Comparison of ENCODE assay signal across 8 mouse cellular contexts in the genomic region with DNA sequence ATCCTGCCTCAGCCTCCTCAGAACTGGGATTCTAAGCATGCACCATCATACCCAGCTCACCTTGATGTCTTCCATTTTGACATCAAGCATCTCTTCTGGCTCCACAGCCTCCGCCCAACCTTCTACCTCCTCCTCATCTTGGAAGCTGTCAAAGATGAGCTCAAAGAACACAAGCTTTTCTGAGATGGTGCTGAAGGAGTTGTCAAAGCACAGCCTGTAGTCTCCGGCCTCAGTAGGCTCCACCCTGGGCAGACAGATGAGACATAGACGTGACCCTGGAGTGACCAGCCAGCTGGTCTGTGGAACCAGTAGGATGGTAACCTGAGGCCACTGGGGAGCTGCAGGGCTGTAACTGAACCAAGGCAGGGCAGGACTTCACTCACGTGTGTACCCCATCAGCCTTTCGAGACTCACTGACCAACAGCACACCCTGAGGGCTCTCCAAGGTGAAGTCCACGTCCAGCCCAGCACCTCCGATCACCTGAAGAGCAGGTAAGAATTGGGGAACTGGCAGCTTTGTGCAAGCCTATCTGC. TPM values are rescaled to one million over a fixed set of nuclear protein-coding genes. Genes with fewer than 3 reads are reported as not detected.
DNase-seq lines count a peak whose midpoint lies in the region; ATAC-seq and TF ChIP-seq lines count a peak whose summit lies in the region.

No protein-coding gene starts in this region.

- H3K36me3 ChIP-seq in C2C12 (ENCODE audit: control insufficient read depth, insufficient read depth) = peaks cover 13% of the 10 kb centered on the region
- H3K36me3 ChIP-seq in forebrain, embryonic 13.5 days (ENCODE audit: poor library complexity, severe bottlenecking) = peaks cover 51% of the 10 kb centered on the region
- peaks cover 53% of the 10 kb centered on the region for H3K36me3 ChIP-seq in liver, embryonic 12.5 days

- peaks cover 8% of the 10 kb centered on the region for H3K79me3 ChIP-seq in C2C12 (ENCODE audit: low read depth)

- peaks cover 16% of the 10 kb centered on the region for H3K4me1 ChIP-seq in forebrain, embryonic 13.5 days
- peaks cover 28% of the 10 kb centered on the region for H3K4me1 ChIP-seq in liver, embryonic 12.5 days

- no peak overlapping the region; the same call in 1 of the 2 replicates for H3K9ac ChIP-seq in forebrain, embryonic 13.5 days
- H3K9ac ChIP-seq in liver, embryonic 12.5 days = peak overlapping the region; percentile 73

- peak overlapping the region; percentile 68 for H3K4me2 ChIP-seq in forebrain, embryonic 13.5 days
- H3K4me2 ChIP-seq in liver, embryonic 12.5 days = peak overlapping the region; percentile 81

- ATAC-seq in cerebellum, adult (ENCODE audit: insufficient number of reproducible peaks, low FRiP score, low TSS enrichment) = no peak
- ATAC-seq in forebrain, embryonic 13.5 days = no peak
- no peak for ATAC-seq in liver, embryonic 12.5 days

- no peaks in the 10 kb centered on the region for H3K9me3 ChIP-seq in forebrain, embryonic 13.5 days (replicated peaks)
- H3K9me3 ChIP-seq in liver, embryonic 12.5 days (replicated peaks) = 0 out of 2 replicates have a peak, but pooled peaks cover 5% of the 10 kb centered on the region

- TF ChIP-seq CTCF in C2C12 (IDR thresholded peaks at IDR 0.05; ENCODE audit: control insufficient read depth, insufficient read depth, insufficient read length) = no peak

- no peaks in the 10 kb centered on the region for H3K27me3 ChIP-seq in C2C12 (ENCODE audit: control insufficient read depth, insufficient read depth, insufficient read length)
- no peaks in the 10 kb centered on the region for H3K27me3 ChIP-seq in forebrain, embryonic 13.5 days
- H3K27me3 ChIP-seq in liver, embryonic 12.5 days (replicated peaks) = no peaks in the 10 kb centered on the region

- DNase-seq in cerebellum, adult 9-11 months = peak; percentile 49
- no peak for DNase-seq in frontal cortex, postnatal 14 days (ENCODE audit: low spot score in 2 of 2)
- DNase-seq in yolk sac, embryonic 10.5 days (ENCODE audit: low spot score) = no peak
- DNase-seq in urinary bladder, postnatal 36 days (ENCODE audit: low spot score in 2 of 2) = no peak

- H3K4me3 ChIP-seq in C2C12 (ENCODE audit: insufficient read depth, poor library complexity, severe bottlenecking) = peak overlapping the region; percentile 53
- peak overlapping the region; percentile 70 for H3K4me3 ChIP-seq in forebrain, embryonic 13.5 days
- peak overlapping the region; percentile 70 for H3K4me3 ChIP-seq in liver, embryonic 12.5 days

- H3K27ac ChIP-seq in forebrain, embryonic 13.5 days = no peak overlapping the region
- peak overlapping the region; percentile 80; the same call in 1 of the 2 replicates for H3K27ac ChIP-seq in liver, embryonic 12.5 days

- peak overlapping the region; percentile 8 for H3ac ChIP-seq in C2C12 (ENCODE audit: control insufficient read depth, insufficient read length, low read depth)

- peaks cover 17% of the 10 kb centered on the region for H3K79me2 ChIP-seq in C2C12 (ENCODE audit: control insufficient read depth, insufficient read depth)

- 84% methylated on average over 7 of the region's 7 CpGs for WGBS in forebrain, embryonic 13.5 days
- WGBS in liver, embryonic 12.5 days (ENCODE audit: insufficient replicate concordance) = 73% methylated on average over 7 of the region's 7 CpGs

TF ChIP-seq in C2C12, 6 proteins besides CTCF, POLR2A, EP300 and RAD21:
- TF ChIP-seq CEBPB (IDR thresholded peaks at IDR 0.05; ENCODE audit: low read depth) (no peak), MAX (IDR thresholded peaks at IDR 0.05) (no peak), MYOG (IDR thresholded peaks at IDR 0.05; ENCODE audit: control insufficient read depth, extremely low read depth, insufficient read length) (no peak), USF1 (IDR thresholded peaks at IDR 0.05; ENCODE audit: low read depth) (no peak), FOSL1 (IDR thresholded peaks at IDR 0.05; ENCODE audit: insufficient read depth, low read length, poor library complexity, severe bottlenecking) (no peak), MYOD1 (IDR thresholded peaks at IDR 0.05; ENCODE audit: control insufficient read depth, insufficient read length, low read depth) (no peak)

RNA-seq across cellular contexts. Expression of a gene that starts 1.1 kb away (rescaled TPM):
- polyA plus RNA-seq in C2C12 (2012; fragmentation: generic; extraction: Trizol) = 100 TPM
- polyA plus RNA-seq in forebrain, embryonic 13.5 days (2015; fragmentation: Nextera tagmentation; extraction: Ambion mirVana) = 59.2 and 69.3 TPM in 2 replicates
- 42.8 and 44.0 TPM in 2 replicates for polyA plus RNA-seq in liver, embryonic 12.5 days (2016; fragmentation: Nextera tagmentation; extraction: Ambion mirVana)

RNA-seq across cellular contexts. Expression of a gene that starts 17.0 kb away (rescaled TPM):
- 0.19 TPM for polyA plus RNA-seq in C2C12 (2012; fragmentation: generic; extraction: Trizol)
- polyA plus RNA-seq in forebrain, embryonic 13.5 days (2015; fragmentation: Nextera tagmentation; extraction: Ambion mirVana) = 5.3 and 5.4 TPM in 2 replicates
- 2.6 and 3.1 TPM in 2 replicates for polyA plus RNA-seq in liver, embryonic 12.5 days (2016; fragmentation: Nextera tagmentation; extraction: Ambion mirVana)

RNA-seq across cellular contexts. Expression of a gene that starts 37.8 kb away (rescaled TPM):
- 69.9 TPM for polyA plus RNA-seq in C2C12 (2012; fragmentation: generic; extraction: Trizol)
- polyA plus RNA-seq in forebrain, embryonic 13.5 days (2015; fragmentation: Nextera tagmentation; extraction: Ambion mirVana) = 28.5 and 29.9 TPM in 2 replicates
- polyA plus RNA-seq in liver, embryonic 12.5 days (2016; fragmentation: Nextera tagmentation; extraction: Ambion mirVana) = 39.0 and 41.0 TPM in 2 replicates
